Mouse (Mus musculus): ENCODE results near the gene Rps15a. TPM values are rescaled to one million over a fixed set of nuclear protein-coding genes. Genes with fewer than 3 reads are reported as not detected.
A peak's percentile ranks its signal among the peaks of the same experiment; 100 is the strongest.

Gene Rps15a
- total and polyA plus RNA-seq, 2 experiments from 2014 or later, result 221 to 384 TPM

DNA sequence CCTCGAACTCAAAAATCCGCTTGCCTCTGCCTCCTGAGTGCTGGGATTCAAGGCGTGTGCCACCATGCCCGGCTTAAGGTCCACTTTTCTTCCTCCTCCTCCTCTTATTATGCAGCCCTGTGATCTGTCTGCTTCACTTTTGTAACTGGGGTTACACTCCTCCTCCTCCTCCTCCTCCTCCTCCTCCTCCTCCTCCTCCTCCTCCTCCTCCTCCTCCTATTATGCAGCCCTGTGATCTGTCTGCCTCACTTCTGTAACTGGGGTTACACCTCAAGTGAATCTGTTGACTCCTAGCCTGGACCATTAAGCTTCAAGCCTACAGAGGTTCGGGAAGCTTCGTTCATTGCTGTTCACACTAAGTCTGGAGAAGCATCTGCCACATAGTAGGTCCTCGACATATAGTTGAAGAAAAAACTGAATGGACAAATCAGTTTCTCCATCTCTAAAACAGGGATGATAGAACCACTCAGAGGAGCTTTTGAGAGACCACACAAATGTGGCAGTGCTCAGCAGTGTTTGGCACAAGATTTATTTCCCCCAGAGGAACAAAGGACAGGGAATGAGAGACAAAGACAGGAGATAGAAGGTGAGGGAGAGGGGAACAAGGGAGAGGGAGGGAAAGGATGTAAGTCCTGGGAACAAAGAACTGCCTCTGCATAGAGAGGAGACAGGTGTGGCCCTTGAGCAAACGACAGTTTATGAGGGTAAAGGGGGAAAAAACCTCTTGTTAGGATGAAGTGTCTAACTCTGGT lies 975 bp upstream of the Rps15a start:
- DNase-seq (no peak), ATAC-seq (no peak)
- Histone ChIP-seq H3K4me3 (ENCODE audit: low read depth, low read length) (peak overlapping the region; percentile 76; the same call in 1 of the 2 replicates), H3K27ac (ENCODE audit: low read depth, low read length) (no peak overlapping the region; the same call in 1 of the 2 replicates), H3K4me1 (ENCODE audit: insufficient read depth) (peaks cover 21% of the 10 kb centered on the region), H3K9ac (no peak overlapping the region), H3K36me3 (ENCODE audit: insufficient read depth) (peaks cover 58% of the 10 kb centered on the region), H3K27me3 (ENCODE audit: insufficient read depth, low read length) (no peaks in the 10 kb centered on the region), H3K9me3 (ENCODE audit: low read length) (no peaks in the 10 kb centered on the region), H3K4me2 (ENCODE audit: low read depth) (peak overlapping the region; percentile 53)
- WGBS, result 16% methylated on average over 8 of the region's 8 CpGs
- no peak for TF ChIP-seq CTCF (IDR thresholded peaks at IDR 0.05; ENCODE audit: low read depth)

GRCm38 (mm10) chr7:118115533-118115876 lies 483 bp downstream of the Rps15a start:
- WGBS, result under 1% methylated on average over 20 of the region's 20 CpGs
- H3K27ac ChIP-seq (ENCODE audit: low read depth, low read length), result peak overlapping the region; percentile 91
- H3K4me2 ChIP-seq (ENCODE audit: low read depth), result peak overlapping the region; percentile 86
- DNase-seq (no peak), ATAC-seq (peak; percentile 59)
- H3K36me3 ChIP-seq (ENCODE audit: insufficient read depth), result peaks cover 65% of the 10 kb centered on the region
- peak overlapping the region; percentile 76 for H3K4me3 ChIP-seq (ENCODE audit: low read depth, low read length)
- H3K27me3 ChIP-seq (ENCODE audit: insufficient read depth, low read length), result no peaks in the 10 kb centered on the region
- peak overlapping the region; percentile 89 for H3K9ac ChIP-seq
- TF ChIP-seq CTCF (IDR thresholded peaks at IDR 0.05; ENCODE audit: low read depth), result no peak
- H3K9me3 ChIP-seq (ENCODE audit: low read length), result no peaks in the 10 kb centered on the region
- peaks cover 26% of the 10 kb centered on the region for H3K4me1 ChIP-seq (ENCODE audit: insufficient read depth)

DNA sequence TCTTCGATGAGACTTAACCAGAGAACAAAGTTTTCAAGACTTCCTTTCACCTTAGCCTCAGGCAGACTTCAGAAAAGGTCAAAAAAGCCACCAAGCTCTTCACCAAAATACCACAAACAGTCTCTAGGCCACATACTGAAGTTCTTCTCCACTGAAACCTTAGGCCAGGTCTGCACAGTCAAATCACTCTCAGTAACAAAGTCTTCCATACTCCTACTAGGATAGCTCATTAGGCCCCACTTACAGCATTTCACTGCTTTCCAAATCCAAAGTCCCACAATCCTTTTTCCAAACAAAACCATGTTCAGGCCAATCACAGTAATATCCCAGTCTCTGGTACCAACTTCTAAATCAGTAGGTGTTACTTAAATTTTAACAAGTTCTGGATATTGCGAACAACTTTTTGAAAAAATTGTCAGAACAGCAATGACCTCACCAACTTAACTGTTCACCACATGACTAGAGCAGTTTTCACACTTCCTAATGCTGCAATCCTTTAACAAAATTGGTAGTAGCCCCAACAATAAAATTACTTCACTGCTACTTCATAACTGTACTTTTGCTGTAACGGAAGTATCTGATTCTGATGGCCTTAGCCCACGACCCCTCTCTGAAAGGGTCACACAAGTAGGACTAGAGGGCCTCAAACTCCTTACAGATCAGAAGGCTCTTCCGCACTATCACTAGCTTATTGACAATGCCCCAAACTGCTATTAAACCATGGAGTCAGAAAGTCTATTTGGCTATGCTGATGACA lies 2.3 kb downstream of the Rps15a start:
- TF ChIP-seq CTCF (IDR thresholded peaks at IDR 0.05; ENCODE audit: low read depth), result no peak
- Histone ChIP-seq H3K4me3 (ENCODE audit: low read depth, low read length) (0 out of 2 replicates have a peak overlapping the region, but pooled peaks have one; percentile 1), H3K9ac (peak overlapping the region; percentile 25; the same call in 1 of the 2 replicates), H3K4me2 (ENCODE audit: low read depth) (peak overlapping the region; percentile 86), H3K36me3 (ENCODE audit: insufficient read depth) (peaks cover 65% of the 10 kb centered on the region), H3K27me3 (ENCODE audit: insufficient read depth, low read length) (no peaks in the 10 kb centered on the region), H3K4me1 (ENCODE audit: insufficient read depth) (peaks cover 26% of the 10 kb centered on the region), H3K9me3 (ENCODE audit: low read length) (no peaks in the 10 kb centered on the region), H3K27ac (ENCODE audit: low read depth, low read length) (no peak overlapping the region)
- DNase-seq, result no peak
- no peak for ATAC-seq
- 78% methylated on average over 5 of the region's 5 CpGs for WGBS

DNA sequence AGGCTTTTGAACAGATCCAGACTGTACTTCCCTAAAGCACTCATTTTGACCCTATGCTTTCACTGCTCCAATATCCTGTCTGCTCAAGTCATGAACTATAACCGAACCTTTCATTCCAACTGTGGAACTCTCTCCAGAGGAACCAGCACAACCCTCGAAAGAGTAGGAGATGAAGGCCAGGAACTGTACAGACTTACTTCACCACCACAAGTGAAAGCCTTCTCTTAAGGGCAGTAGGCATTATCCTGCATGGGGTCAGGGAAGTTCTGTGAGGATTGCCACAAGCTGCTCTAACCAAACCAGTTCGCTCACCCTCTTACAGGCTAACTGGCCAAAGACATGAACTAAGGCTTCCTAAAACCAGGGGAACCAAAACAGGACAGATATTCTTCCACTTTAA lies 4.9 kb downstream of the Rps15a start:
- 78% methylated on average over 3 of the region's 3 CpGs for WGBS
- no peak overlapping the region for H3K9ac ChIP-seq
- no peak for DNase-seq

GRCm38 (mm10) chr7:118107671-118108070 lies 8.3 kb downstream of the Rps15a start:
- ATAC-seq (no peak), DNase-seq (no peak)
- Histone ChIP-seq H3K4me1 (ENCODE audit: insufficient read depth) (peaks cover 11% of the 10 kb centered on the region; the same call in 1 of the 2 replicates), H3K36me3 (ENCODE audit: insufficient read depth) (peaks cover 68% of the 10 kb centered on the region), H3K27me3 (ENCODE audit: insufficient read depth, low read length) (no peaks in the 10 kb centered on the region), H3K4me2 (ENCODE audit: low read depth) (no peak overlapping the region), H3K27ac (ENCODE audit: low read depth, low read length) (no peak overlapping the region), H3K9me3 (ENCODE audit: low read length) (no peaks in the 10 kb centered on the region), H3K9ac (no peak overlapping the region), H3K4me3 (ENCODE audit: low read depth, low read length) (no peak overlapping the region)
- 52% methylated on average over 1 of the region's 1 CpGs for WGBS
- no peak for TF ChIP-seq CTCF (IDR thresholded peaks at IDR 0.05; ENCODE audit: low read depth)

More for the DNA sequence above, 4.9 kb downstream of the Rps15a start:
- Histone ChIP-seq H3K4me2 (ENCODE audit: low read depth) (0 out of 2 replicates have a peak overlapping the region, but pooled peaks have one; percentile 5), H3K4me3 (ENCODE audit: low read depth, low read length) (no peak overlapping the region), H3K4me1 (ENCODE audit: insufficient read depth) (peaks cover 26% of the 10 kb centered on the region), H3K27ac (ENCODE audit: low read depth, low read length) (no peak overlapping the region), H3K27me3 (ENCODE audit: insufficient read depth, low read length) (no peaks in the 10 kb centered on the region), H3K36me3 (ENCODE audit: insufficient read depth) (peaks cover 79% of the 10 kb centered on the region), H3K9me3 (ENCODE audit: low read length) (no peaks in the 10 kb centered on the region)
- TF ChIP-seq CTCF (IDR thresholded peaks at IDR 0.05; ENCODE audit: low read depth), result no peak
- ATAC-seq, result no peak

- TF ChIP-seq CTCF (IDR thresholded peaks at IDR 0.05; ENCODE audit: low read depth), result no peak
- no peaks in the 10 kb centered on the region for H3K27me3 ChIP-seq (ENCODE audit: insufficient read depth, low read length)
- 74% methylated on average over 5 of the region's 5 CpGs for WGBS
- H3K9me3 ChIP-seq (ENCODE audit: low read length), result no peaks in the 10 kb centered on the region
- H3K4me1 ChIP-seq (ENCODE audit: insufficient read depth), result no peaks in the 10 kb centered on the region
- peaks cover 40% of the 10 kb centered on the region for H3K36me3 ChIP-seq (ENCODE audit: insufficient read depth)
- no peak overlapping the region for H3K9ac ChIP-seq
- H3K4me3 ChIP-seq (ENCODE audit: low read depth, low read length), result no peak overlapping the region
- H3K4me2 ChIP-seq (ENCODE audit: low read depth), result no peak overlapping the region
- H3K27ac ChIP-seq (ENCODE audit: low read depth, low read length), result no peak overlapping the region
- no peak for ATAC-seq
- peak; percentile 20 for DNase-seq
Observed at GRCm38 (mm10) chr7:118104458-118105052, 11.4 kb downstream of the Rps15a start.

Measured in forebrain, postnatal 0 days (tissue).